Mouse (Mus musculus) brain, embryonic 14.5 days (tissue): ENCODE data around the gene Zfp385c.

Source experiments
- CTCF ChIP-seq: fragments of 200-500 bp; IDR thresholded peaks from 2 replicates; pipeline ENCODE4 v1.5.1; 2012; ENCODE audit warnings: inconsistent platforms, mild to moderate bottlenecking, moderate library complexity, borderline replicate concordance; ENCODE audit not compliant: insufficient read depth, insufficient read length; ENCODE audit errors: extremely low read depth
- POLR2A ChIP-seq: fragments of 200-500 bp; IDR thresholded peaks from 2 replicates; pipeline ENCODE4 v1.6.1; 2012; ENCODE audit warnings: mild to moderate bottlenecking, inconsistent platforms, borderline replicate concordance; ENCODE audit not compliant: poor library complexity, insufficient read depth, insufficient read length, severe bottlenecking; ENCODE audit errors: extremely low read depth

GRCm38 (mm10) chr11:100617480-100617879 is 74.8 kb downstream of the Zfp385c start:
- TF ChIP-seq CTCF (no peak), POLR2A (no peak)
